Mouse (Mus musculus) G1E (cell line): ENCODE results near the gene Nthl1.

Source experiments
- CTCF ChIP-seq: IDR thresholded peaks from 2 replicates; pipeline ENCODE4 v1.5.1; 2012; ENCODE audit warnings: low read depth, low read length, inconsistent platforms, mixed read lengths
- POLR2AphosphoS5 ChIP-seq: IDR thresholded peaks from 2 replicates; pipeline ENCODE4 v1.6.1; 2012; ENCODE audit warnings: low read depth, low read length, inconsistent platforms; ENCODE audit not compliant: insufficient replicate concordance

- TF ChIP-seq CTCF (no peak), POLR2AphosphoS5 (no peak)
These were observed 14.8 kb upstream of the Nthl1 start for GRCm38 (mm10) chr17:24617561-24618194.
